Mouse (Mus musculus) liver, adult (tissue): ENCODE results near the gene Plagl1.

Source experiments
- GATA4 ChIP-seq: IDR thresholded peaks from 2 replicates; pipeline ENCODE4 v1.6.1; 2014; ENCODE audit warnings: mild to moderate bottlenecking, low read length; ENCODE audit not compliant: insufficient replicate concordance

Gene Plagl1

DNA sequence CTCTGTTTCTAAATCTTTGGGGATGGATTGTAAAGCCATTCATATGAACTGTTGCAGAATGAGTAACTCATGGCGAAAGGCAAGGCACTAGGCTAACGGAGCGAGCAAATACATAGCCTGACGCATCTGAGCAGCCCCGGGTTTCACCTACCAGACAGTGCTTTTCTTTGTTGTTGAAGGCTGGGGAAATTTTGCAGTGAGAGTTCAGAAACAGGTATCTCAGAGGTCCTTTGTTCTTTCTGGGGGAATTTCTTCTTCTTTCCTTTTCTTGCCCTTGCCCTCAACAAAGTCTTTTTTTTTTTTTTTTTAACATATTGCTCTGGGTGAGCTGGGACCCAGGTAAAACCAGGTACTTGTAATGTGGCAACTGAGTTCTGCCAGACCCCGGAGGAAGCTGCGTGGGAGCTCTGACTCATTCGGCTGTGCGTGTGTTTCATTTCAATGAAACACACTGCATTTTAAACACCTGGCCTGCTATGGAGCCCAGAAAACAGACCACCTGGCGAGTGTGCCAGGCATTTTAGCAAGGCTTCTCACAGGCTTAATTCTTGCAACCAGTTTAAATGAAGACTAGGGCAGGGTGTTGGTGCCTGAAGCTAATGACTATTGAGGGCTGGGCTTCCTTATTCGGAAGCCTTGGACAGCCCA is at the start of gene Plagl1:
Plagl1 (plus strand) TSS at position 484 of the 648 bp plus-strand sequence.
- TF ChIP-seq GATA4, result no peak

DNA sequence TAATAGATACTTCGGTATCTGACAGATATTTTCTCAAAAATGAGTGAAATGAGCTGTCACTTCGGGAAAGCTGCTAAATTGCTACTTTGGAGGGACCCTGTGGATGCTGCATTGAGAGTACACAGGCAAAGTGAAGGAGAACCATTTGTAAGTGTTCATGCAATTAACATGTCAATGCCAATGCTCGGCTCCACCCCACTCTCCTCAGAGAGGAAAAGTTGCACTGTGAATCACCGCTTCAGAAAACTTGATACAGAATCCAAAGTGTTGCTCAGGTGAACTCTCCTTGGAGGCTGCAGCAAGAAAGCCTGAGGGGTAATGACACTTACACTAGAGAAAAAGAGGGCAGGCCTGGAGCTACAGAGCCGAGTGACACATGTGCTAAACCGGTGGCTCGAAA is 46.3 kb upstream of the Plagl1 start:
- TF ChIP-seq GATA4, result no peak

GRCm38 (mm10) chr10:13016573-13016972 is 43.7 kb upstream of the Plagl1 start:
- no peak for TF ChIP-seq GATA4

GRCm38 (mm10) chr10:13018510-13018909 is 41.8 kb upstream of the Plagl1 start:
- no peak for TF ChIP-seq GATA4

DNA sequence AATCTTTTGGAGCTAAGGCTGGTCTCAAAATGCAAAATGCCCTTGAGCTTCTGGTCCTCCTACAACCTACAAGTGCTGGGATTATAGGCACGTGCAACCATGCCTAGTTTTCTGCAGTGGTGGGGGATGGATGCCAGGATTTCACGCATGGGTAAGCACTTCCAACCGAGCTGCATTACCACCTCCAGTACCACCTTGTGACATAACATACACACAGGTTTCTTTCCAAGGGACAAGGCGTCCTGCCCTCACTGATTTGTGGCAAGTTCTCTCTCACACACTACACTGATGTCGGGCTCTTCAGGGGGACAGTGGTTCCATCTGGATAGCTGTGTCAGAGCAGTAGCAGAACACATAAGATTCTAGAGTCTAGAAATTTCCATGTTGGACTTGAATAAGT is 41.3 kb upstream of the Plagl1 start:
- TF ChIP-seq GATA4, result no peak

GRCm38 (mm10) chr10:13022103-13022502 is 38.2 kb upstream of the Plagl1 start:
- TF ChIP-seq GATA4, result no peak

- no peak for TF ChIP-seq GATA4
These were observed 32.6 kb upstream of the Plagl1 start for GRCm38 (mm10) chr10:13027702-13028101.

GRCm38 (mm10) chr10:13028215-13028614 is 32.1 kb upstream of the Plagl1 start:
- TF ChIP-seq GATA4, result no peak

GRCm38 (mm10) chr10:13029416-13029815 is 30.9 kb upstream of the Plagl1 start:
- no peak for TF ChIP-seq GATA4

GRCm38 (mm10) chr10:13035270-13035669 is 25.0 kb upstream of the Plagl1 start:
- TF ChIP-seq GATA4, result no peak

GRCm38 (mm10) chr10:13039637-13040174 is 20.6 kb upstream of the Plagl1 start:
- no peak for TF ChIP-seq GATA4

DNA sequence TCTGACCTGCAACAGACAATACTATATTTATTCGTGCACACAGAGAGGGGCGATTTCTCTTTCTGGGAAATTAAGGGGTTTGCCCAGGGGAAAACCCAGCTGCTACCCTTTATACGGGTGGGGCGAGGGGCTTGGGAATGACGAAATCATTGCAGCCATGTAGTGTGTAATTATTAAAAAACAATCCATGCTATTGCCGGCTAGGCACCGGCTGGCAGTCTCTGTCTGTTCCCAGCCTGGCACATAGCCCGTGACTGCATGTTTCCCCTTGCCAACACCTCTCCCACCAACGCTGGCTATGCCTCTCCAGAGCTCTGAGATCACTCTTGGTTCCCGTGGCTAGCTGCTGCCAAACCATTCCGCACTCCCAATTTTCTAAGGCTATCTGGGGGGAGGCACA is 15.6 kb upstream of the Plagl1 start:
- TF ChIP-seq GATA4, result no peak

GRCm38 (mm10) chr10:13047816-13048215 is 12.5 kb upstream of the Plagl1 start:
- TF ChIP-seq GATA4, result no peak

DNA sequence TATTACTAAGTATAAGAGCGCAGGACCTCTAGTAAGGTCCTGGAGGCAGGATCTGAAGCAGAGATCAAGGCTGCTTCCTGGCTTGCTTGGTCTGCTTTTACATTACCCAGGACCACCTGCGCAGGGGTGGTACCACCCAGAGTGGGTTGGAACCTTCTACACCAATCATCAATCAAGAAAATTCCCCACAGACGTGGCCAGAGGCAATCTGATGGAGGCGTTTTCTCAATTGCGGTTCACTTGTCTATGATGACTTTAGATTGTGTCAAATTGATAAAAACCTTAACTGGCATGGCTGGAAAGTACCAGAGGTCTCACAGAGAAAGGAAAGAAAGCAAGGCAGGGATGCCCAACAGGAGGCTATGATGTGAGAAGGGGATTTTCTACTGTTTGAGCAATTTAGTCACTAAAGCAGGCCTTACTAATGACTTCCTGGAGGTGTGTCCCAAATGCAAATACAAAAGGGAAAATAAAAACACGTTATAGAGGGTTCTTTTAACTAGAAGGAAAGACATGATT is 3.4 kb upstream of the Plagl1 start:
- TF ChIP-seq GATA4, result no peak

DNA sequence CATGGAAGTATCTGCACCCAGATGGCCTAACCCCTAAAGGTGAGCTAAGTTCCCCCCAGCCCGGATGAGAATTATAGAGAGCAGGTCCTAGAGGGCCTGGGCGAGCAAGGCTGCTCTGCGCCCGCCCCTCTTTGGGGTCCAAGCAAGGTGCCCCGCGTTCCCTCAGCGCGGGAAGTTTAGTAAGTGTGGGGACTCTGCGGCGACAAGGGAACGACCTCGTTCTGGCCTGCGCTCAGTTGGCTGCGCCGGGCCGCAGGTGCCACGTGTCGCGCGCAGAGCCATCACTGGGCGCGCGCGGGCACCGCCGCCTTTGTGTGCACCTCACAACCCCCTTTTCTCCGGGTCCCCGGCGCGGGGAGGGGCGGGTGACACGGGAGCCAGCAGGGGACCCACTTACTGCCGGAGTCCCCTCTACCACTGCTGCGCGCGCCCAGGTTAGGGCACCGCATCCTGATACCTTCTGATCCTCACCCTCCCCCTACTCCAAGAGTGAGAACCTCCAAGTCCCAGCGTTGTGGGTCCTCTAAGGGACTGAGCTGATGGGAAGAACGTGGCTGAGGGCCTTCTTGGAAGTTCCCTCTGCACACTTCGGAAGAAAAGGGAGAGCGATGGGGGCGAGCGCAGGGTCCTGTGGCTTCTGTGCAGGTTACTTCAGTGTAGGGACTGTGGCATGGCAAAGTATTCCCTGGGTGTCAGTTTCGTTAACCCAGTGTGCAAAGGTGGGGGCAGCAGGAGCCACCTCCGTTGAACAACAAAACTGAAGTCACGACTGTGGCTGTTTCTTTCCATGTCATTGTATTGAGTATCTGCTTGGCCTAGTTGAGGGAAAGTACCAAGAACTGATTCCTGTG is 742 bp downstream of the Plagl1 start:
- TF ChIP-seq GATA4, result no peak

- no peak for TF ChIP-seq GATA4
These were observed 2.1 kb downstream of the Plagl1 start for GRCm38 (mm10) chr10:13062373-13062772.

DNA sequence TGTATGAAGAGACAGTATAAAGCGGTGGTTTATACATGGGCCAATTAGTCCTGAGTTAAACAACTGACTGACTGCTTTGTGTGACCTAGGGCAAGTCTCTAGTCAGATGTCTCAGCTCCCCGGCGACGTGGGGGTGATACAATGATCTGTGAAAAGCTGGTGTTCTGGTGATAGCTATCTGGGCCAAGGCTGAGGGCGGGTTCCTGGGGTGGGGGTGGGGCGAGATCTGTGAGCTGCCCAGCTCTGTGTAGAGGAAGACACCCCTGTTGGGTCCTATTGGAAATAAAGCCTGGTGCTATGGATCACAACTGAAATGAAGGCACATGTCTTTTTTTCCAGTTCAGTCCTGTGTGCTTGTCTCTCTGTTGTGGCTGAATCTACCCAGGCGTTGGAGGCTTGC is 3.2 kb downstream of the Plagl1 start:
- no peak for TF ChIP-seq GATA4
